Mouse (Mus musculus) forebrain, embryonic 11.5 days (tissue): ENCODE results near the gene Sorl1. TPM values are rescaled to one million over a fixed set of nuclear protein-coding genes. Genes with fewer than 3 reads are reported as not detected.

Experiments used
- ATAC-seq: fragments of 200-750 bp; cut with Nextera tagmentation; replicated peaks from 2 replicates; pipeline ENCODE4 v1.8.0; 2017; ENCODE audit warnings: moderate TSS enrichment; ENCODE audit not compliant: low FRiP score
- DNase-seq: peaks from one replicate; pipeline ENCODE4 v3.0.0-alpha.2; 2017; ENCODE audit warnings: low spot score
- H3K27ac ChIP-seq: fragments of 300-500 bp; sonication (generic); 2 replicates; pipeline ENCODE4 v1.5.1; 2014; ENCODE audit warnings: low read depth, low read length
- H3K27me3 ChIP-seq: fragments of 300-500 bp; sonication (generic); 2 replicates; pipeline ENCODE4 v1.6.1; 2014; ENCODE audit warnings: mild to moderate bottlenecking, low read length, mixed read lengths; ENCODE audit not compliant: control insufficient read depth, insufficient read depth
- H3K36me3 ChIP-seq: fragments of 300-500 bp; sonication (generic); 2 replicates; pipeline ENCODE4 v1.6.1; 2014; ENCODE audit warnings: mild to moderate bottlenecking, low read length, moderate library complexity, mixed read lengths; ENCODE audit not compliant: control insufficient read depth, insufficient read depth
- H3K4me1 ChIP-seq: fragments of 300-500 bp; sonication (generic); replicated peaks from 2 replicates; pipeline ENCODE4 v1.6.1; 2014; ENCODE audit warnings: low read length, mixed read lengths; ENCODE audit not compliant: control insufficient read depth, insufficient read depth
- H3K4me2 ChIP-seq: fragments of 300-500 bp; sonication (generic); 2 replicates; pipeline ENCODE4 v1.6.1; 2014; ENCODE audit warnings: low read depth, mild to moderate bottlenecking, low read length, moderate library complexity, mixed read lengths; ENCODE audit not compliant: severe bottlenecking
- H3K4me3 ChIP-seq: fragments of 300-500 bp; sonication (generic); 2 replicates; pipeline ENCODE4 v1.5.1; 2014; ENCODE audit warnings: low read depth, low read length
- H3K9ac ChIP-seq: fragments of 300-500 bp; sonication (generic); 2 replicates; pipeline ENCODE4 v1.6.1; 2014; ENCODE audit warnings: low read length
- H3K9me3 ChIP-seq: fragments of 300-500 bp; sonication (generic); 2 replicates; pipeline ENCODE4 v1.6.1; 2016; ENCODE audit warnings: low read length, mixed read lengths; ENCODE audit not compliant: control insufficient read depth
- WGBS: fragments of 180-500 bp; shearing (Covaris S2); extraction: QIAGEN DNeasy Blood & Tissue Kit; methylation state at CpG from one replicate; pipeline ENCODE4 v1.1.7; 2014; 5-methylcytosine and 5-hydroxymethylcytosine counted together
- polyA plus RNA-seq: library from polyadenylated mRNA; unstranded; fragments of >200 nt; fragmentation: Nextera tagmentation; extraction: Ambion mirVana; gene quantifications from 2 replicates; pipeline ENCODE4 v1.2.1, GENCODE M21; 2014

Gene Sorl1
- polyA plus RNA-seq, 1 experiment from 2014 or later = 8.1 TPM

GRCm38 (mm10) chr9:42102013-42102412 is 22.1 kb downstream of the Sorl1 start:
- Histone ChIP-seq H3K36me3 (no peaks in the 10 kb centered on the region), H3K27me3 (no peaks in the 10 kb centered on the region), H3K4me3 (no peak overlapping the region), H3K9me3 (no peaks in the 10 kb centered on the region), H3K27ac (no peak overlapping the region), H3K4me2 (no peak overlapping the region), H3K9ac (no peak overlapping the region), H3K4me1 (no peaks in the 10 kb centered on the region)
- no peak for DNase-seq
- no peak for ATAC-seq
- WGBS = 95% methylated on average over 6 of the region's 6 CpGs

- Histone ChIP-seq H3K36me3 (no peaks in the 10 kb centered on the region), H3K4me2 (no peak overlapping the region), H3K27me3 (no peaks in the 10 kb centered on the region), H3K27ac (no peak overlapping the region), H3K4me1 (no peaks in the 10 kb centered on the region), H3K9me3 (no peaks in the 10 kb centered on the region), H3K4me3 (no peak overlapping the region), H3K9ac (no peak overlapping the region)
- ATAC-seq (no peak), DNase-seq (no peak)
- 92% methylated on average over 7 of the region's 7 CpGs for WGBS
Observed at GRCm38 (mm10) chr9:42101266-42101665, 22.8 kb downstream of the Sorl1 start.

- ATAC-seq = no peak
- Histone ChIP-seq H3K27ac (no peak overlapping the region), H3K27me3 (no peaks in the 10 kb centered on the region), H3K4me1 (no peaks in the 10 kb centered on the region), H3K4me2 (no peak overlapping the region), H3K9me3 (no peaks in the 10 kb centered on the region), H3K36me3 (no peaks in the 10 kb centered on the region), H3K4me3 (no peak overlapping the region), H3K9ac (no peak overlapping the region)
- DNase-seq = no peak
- WGBS = 89% methylated on average over 9 of the region's 9 CpGs
Observed at GRCm38 (mm10) chr9:42100618-42101210, 23.4 kb downstream of the Sorl1 start.

- Histone ChIP-seq H3K27me3 (no peaks in the 10 kb centered on the region), H3K9ac (no peak overlapping the region), H3K4me2 (no peak overlapping the region), H3K36me3 (no peaks in the 10 kb centered on the region), H3K9me3 (no peaks in the 10 kb centered on the region), H3K4me1 (no peaks in the 10 kb centered on the region), H3K27ac (no peak overlapping the region), H3K4me3 (no peak overlapping the region)
- DNase-seq (no peak), ATAC-seq (no peak)
- WGBS = 87% methylated on average over 5 of the region's 5 CpGs
Observed at GRCm38 (mm10) chr9:42098474-42099121, 25.5 kb downstream of the Sorl1 start.

- Histone ChIP-seq H3K9me3 (no peaks in the 10 kb centered on the region), H3K27ac (no peak overlapping the region), H3K4me1 (no peaks in the 10 kb centered on the region), H3K4me3 (no peak overlapping the region), H3K36me3 (no peaks in the 10 kb centered on the region), H3K27me3 (no peaks in the 10 kb centered on the region), H3K4me2 (no peak overlapping the region), H3K9ac (no peak overlapping the region)
- 93% methylated on average over 8 of the region's 8 CpGs for WGBS
- ATAC-seq (no peak), DNase-seq (no peak)
Observed at GRCm38 (mm10) chr9:42097731-42098473, 26.2 kb downstream of the Sorl1 start.

GRCm38 (mm10) chr9:42097006-42097730 is 26.9 kb downstream of the Sorl1 start:
- Histone ChIP-seq H3K9me3 (no peaks in the 10 kb centered on the region), H3K36me3 (no peaks in the 10 kb centered on the region)

GRCm38 (mm10) chr9:42094752-42095151 is 29.3 kb downstream of the Sorl1 start:
- Histone ChIP-seq H3K9me3 (no peaks in the 10 kb centered on the region), H3K4me1 (no peaks in the 10 kb centered on the region), H3K4me3 (no peak overlapping the region), H3K27me3 (no peaks in the 10 kb centered on the region), H3K36me3 (no peaks in the 10 kb centered on the region), H3K27ac (no peak overlapping the region), H3K9ac (no peak overlapping the region), H3K4me2 (no peak overlapping the region)
- no peak for ATAC-seq
- 84% methylated on average over 11 of the region's 11 CpGs for WGBS
- no peak for DNase-seq

More at GRCm38 (mm10) chr9:42097006-42097730, 26.9 kb downstream of the Sorl1 start:
- no peak overlapping the region for H3K4me2 ChIP-seq
- DNase-seq (no peak), ATAC-seq (no peak)
- no peak overlapping the region for H3K4me3 ChIP-seq
- H3K27me3 ChIP-seq = no peaks in the 10 kb centered on the region
- no peaks in the 10 kb centered on the region for H3K4me1 ChIP-seq
- H3K9ac ChIP-seq = no peak overlapping the region
- H3K27ac ChIP-seq = no peak overlapping the region
- WGBS = 91% methylated on average over 7 of the region's 7 CpGs

GRCm38 (mm10) chr9:42094028-42094551 is 30.0 kb downstream of the Sorl1 start:
- Histone ChIP-seq H3K9me3 (no peaks in the 10 kb centered on the region), H3K4me1 (no peaks in the 10 kb centered on the region), H3K9ac (no peak overlapping the region), H3K27me3 (no peaks in the 10 kb centered on the region), H3K36me3 (no peaks in the 10 kb centered on the region), H3K4me3 (no peak overlapping the region), H3K27ac (no peak overlapping the region), H3K4me2 (no peak overlapping the region)
- DNase-seq (peak; percentile 25), ATAC-seq (no peak)
- WGBS = 83% methylated on average over 7 of the region's 7 CpGs
